Mouse (Mus musculus): ENCODE data around the gene Cpne1. TPM values are rescaled to one million over a fixed set of nuclear protein-coding genes. Genes with fewer than 3 reads are reported as not detected.

Cpne1 gene
- total and polyA plus RNA-seq, 3 experiments = 33.0 to 39.8 (median 34.0) TPM

DNA sequence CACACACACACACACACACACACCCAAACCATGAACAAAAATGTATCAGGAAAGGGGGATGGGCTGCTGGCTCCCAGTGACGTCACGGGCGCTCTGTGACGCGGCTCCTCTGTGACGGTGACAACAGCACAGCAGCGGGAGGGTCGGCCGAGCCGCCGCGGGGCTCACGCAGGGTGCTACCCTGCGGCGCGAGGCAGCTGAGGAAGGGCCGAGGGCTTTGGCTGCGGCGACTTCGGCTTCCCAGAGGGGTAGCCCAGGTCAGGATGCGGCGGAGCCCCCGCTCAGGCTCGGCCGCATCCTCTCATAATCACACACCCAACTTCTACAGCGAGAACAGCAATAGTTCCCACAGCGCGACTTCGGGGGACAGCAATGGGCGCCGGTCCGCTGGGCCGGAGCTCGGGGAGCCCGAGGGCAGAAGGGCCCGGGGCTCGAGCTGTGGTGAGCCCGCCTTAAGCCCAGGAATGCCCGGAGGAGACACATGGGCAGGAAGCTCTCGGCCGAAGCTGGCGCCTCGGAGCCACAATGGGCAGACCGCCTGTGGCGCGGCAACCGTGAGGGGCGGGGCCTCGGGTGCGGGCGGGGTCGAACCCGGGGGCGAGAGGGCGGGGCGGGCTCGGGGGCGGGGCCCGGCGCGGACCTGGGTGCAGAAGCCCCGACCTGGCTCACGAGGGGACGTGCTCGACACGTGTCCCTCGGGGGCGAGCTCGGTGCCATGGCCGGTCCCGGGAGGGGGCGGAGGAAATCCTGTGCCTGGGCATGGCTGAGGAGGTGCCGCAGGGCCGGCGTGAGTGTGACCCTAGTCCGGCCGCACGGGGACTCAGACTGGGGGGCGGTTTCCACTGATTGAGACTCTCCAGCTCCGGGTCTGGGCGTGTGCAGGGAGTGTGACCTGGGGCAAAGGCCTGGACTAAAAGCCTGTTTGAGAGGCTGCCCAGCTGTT, 46.4 kb downstream of the Cpne1 start, which contains the start of gene Spag4:
TSS of gene Spag4 (plus strand) at position 77 of the 943 bp plus-strand sequence.
- H3K9ac ChIP-seq (ENCODE audit: insufficient read depth, low read depth) = peak within 1 kb of the TSS; percentile 21
- TF ChIP-seq GABPA (IDR thresholded peaks at IDR 0.05; ENCODE audit: insufficient replicate concordance, low read depth, low read length) = peak; percentile 96
- TF ChIP-seq CTCF (conservative IDR thresholded peaks at IDR 0.05 in 1 of 2, IDR thresholded peaks at IDR 0.05 in 1 of 2; ENCODE audit: low read depth in 2 of 2, low read length in 2 of 2) = no peak
- peak; percentile 90 for TF ChIP-seq CHD2 (IDR thresholded peaks at IDR 0.05; ENCODE audit: low read length)
- TF ChIP-seq IRF4 (IDR thresholded peaks at IDR 0.05; ENCODE audit: low read depth, low read length) = 0 out of 2 replicates have a peak, but pooled peaks have one; percentile 7
- TF ChIP-seq USF2 (conservative IDR thresholded peaks at IDR 0.05; ENCODE audit: low read depth, low read length) = no peak
- TF ChIP-seq BHLHE40 (IDR thresholded peaks at IDR 0.05; ENCODE audit: low read depth, low read length) = peak; percentile 90
- no peak for TF ChIP-seq EP300 (IDR thresholded peaks at IDR 0.05; ENCODE audit: low read length)
- TF ChIP-seq ZNF384 (IDR thresholded peaks at IDR 0.05; ENCODE audit: low read depth, low read length) = no peak
- TF ChIP-seq JUN (IDR thresholded peaks at IDR 0.05; ENCODE audit: insufficient read depth, low read depth, low read length) = no peak
- TF ChIP-seq MXI1 (IDR thresholded peaks at IDR 0.05; ENCODE audit: low read depth, low read length) = peak; percentile 64
- peak; percentile 69; the same call in 1 of the 2 replicates for TF ChIP-seq UBTF (IDR thresholded peaks at IDR 0.05; ENCODE audit: low read depth, low read length)
- TF ChIP-seq MYC (IDR thresholded peaks at IDR 0.05; ENCODE audit: low read depth, low read length) = no peak
- TF ChIP-seq RAD21 (IDR thresholded peaks at IDR 0.05; ENCODE audit: low read depth, low read length) = no peak
- no peak for TF ChIP-seq MAFK (IDR thresholded peaks at IDR 0.05; ENCODE audit: insufficient replicate concordance, low read length)
- TF ChIP-seq NRF1 (IDR thresholded peaks at IDR 0.05; ENCODE audit: low read depth, low read length) = no peak
- peak; percentile 75 for TF ChIP-seq POLR2A (IDR thresholded peaks at IDR 0.05; ENCODE audit: low read depth, low read length)
- TF ChIP-seq HCFC1 (IDR thresholded peaks at IDR 0.05; ENCODE audit: low read depth, low read length) = peak; percentile 45
- TF ChIP-seq KAT2A (IDR thresholded peaks at IDR 0.05; ENCODE audit: insufficient replicate concordance, low read length) = no peak
- no peak for TF ChIP-seq ZC3H11A (IDR thresholded peaks at IDR 0.05; ENCODE audit: low read depth, low read length)
- TF ChIP-seq ZMIZ1 (IDR thresholded peaks at IDR 0.05; ENCODE audit: low read depth, low read length) = no peak; the same call in 1 of the 2 replicates
- TF ChIP-seq JUND (conservative IDR thresholded peaks at IDR 0.05; ENCODE audit: low read depth, low read length) = no peak
- TF ChIP-seq ETS1 (conservative IDR thresholded peaks at IDR 0.05; ENCODE audit: low read depth, low read length) = no peak; the same call in 1 of the 2 replicates
- no peak for TF ChIP-seq RCOR1 (conservative IDR thresholded peaks at IDR 0.05; ENCODE audit: low read depth, low read length)
- no peak for TF ChIP-seq USF1 (IDR thresholded peaks at IDR 0.05; ENCODE audit: low read depth, low read length)
- no peak for TF ChIP-seq E2F4 (IDR thresholded peaks at IDR 0.05; ENCODE audit: insufficient replicate concordance, low read depth, low read length)
- TF ChIP-seq MAZ (IDR thresholded peaks at IDR 0.05; ENCODE audit: low read depth, low read length) = peak; percentile 46; the same call in 1 of the 2 replicates
- no peak for TF ChIP-seq POLR2AphosphoS2 (IDR thresholded peaks at IDR 0.05; ENCODE audit: low read depth, low read length)
- TF ChIP-seq ELF1 (IDR thresholded peaks at IDR 0.05; ENCODE audit: low read depth, low read length) = no peak
- no peak for TF ChIP-seq CHD1 (IDR thresholded peaks at IDR 0.05; ENCODE audit: low read depth, low read length)
- no peak for TF ChIP-seq MEF2A (IDR thresholded peaks at IDR 0.05; ENCODE audit: borderline replicate concordance, low read depth, low read length)
- no peak for TF ChIP-seq PAX5 (IDR thresholded peaks at IDR 0.05; ENCODE audit: low read length)
- no peak; the same call in none of the 2 replicates for TF ChIP-seq SIN3A (IDR thresholded peaks at IDR 0.05; ENCODE audit: low read length)
- no peak for TF ChIP-seq SMC3 (IDR thresholded peaks at IDR 0.05; ENCODE audit: low read depth, low read length)
- peak; percentile 76; the same call in 1 of the 2 replicates for TF ChIP-seq NELFE (IDR thresholded peaks at IDR 0.05; ENCODE audit: low read depth, low read length)
- peak; percentile 42; the same call in 1 of the 2 replicates for TF ChIP-seq TCF12 (IDR thresholded peaks at IDR 0.05; ENCODE audit: low read depth, low read length)
- TF ChIP-seq ZKSCAN1 (IDR thresholded peaks at IDR 0.05; ENCODE audit: borderline replicate concordance, low read depth, low read length) = no peak
- no peak for TF ChIP-seq TBP (conservative IDR thresholded peaks at IDR 0.05; ENCODE audit: low read depth, low read length)
- TF ChIP-seq MAX (IDR thresholded peaks at IDR 0.05; ENCODE audit: low read length) = peak; percentile 51; the same call in 1 of the 2 replicates
- H3K9me3 ChIP-seq (replicated peaks; ENCODE audit: low read length) = no peaks in the 10 kb centered on the region
- peaks cover 10 to 29% of the 10 kb centered on the region in 2 experiments for H3K36me3 ChIP-seq (replicated peaks in 1 of 2; ENCODE audit: control insufficient read depth in 1 of 2, insufficient read depth in 1 of 2, low read length in 1 of 2)
- H3K79me2 ChIP-seq (replicated peaks; ENCODE audit: control insufficient read depth, extremely low read depth, insufficient read depth, poor library complexity, severe bottlenecking) = no peaks in the 10 kb centered on the region
- no peak within 1 kb of the TSS for H3K27ac ChIP-seq (ENCODE audit: insufficient read depth, low read depth)
- H3K4me1 ChIP-seq (ENCODE audit: control insufficient read depth in 1 of 2, insufficient read depth in 2 of 2) = peaks cover 0 to 6% of the 10 kb centered on the region in 2 experiments; a peak in 2 of 4 replicates
- H3K4me2 ChIP-seq (ENCODE audit: insufficient read depth, low read depth, poor library complexity, severe bottlenecking) = peak within 1 kb of the TSS; percentile 3; the same call in 1 of the 2 replicates
- DNase-seq (ENCODE audit: extremely low read depth) = peak; percentile 63
- peak within 1 kb of the TSS; percentile 43 to 80 (median 68) for H3K4me3 ChIP-seq (replicated peaks in 1 of 3; ENCODE audit: low read depth in 2 of 3, low read length in 2 of 3, poor library complexity in 1 of 3)
- peaks cover 2% of the 10 kb centered on the region for H3K27me3 ChIP-seq (replicated peaks)
- dilution Hi-C loops (cut with MboI; ENCODE audit: extremely low pct_ligation_motif_present, extremely low pct_unique_long_range_greater_than_20kb, low sequenced_read_pairs) (no loop called here), in situ Hi-C loops (cut with MboI; ENCODE audit: low pct_ligation_motif_present, low pct_unique_long_range_greater_than_20kb, low sequenced_read_pairs) (no loop called here)

All from CH12.LX (cell line).